Mouse (Mus musculus) heart, adult 2 months (tissue): ENCODE results near the gene Cmc1.
"Not testable (repeated sequence)": the region's sequence is repeated elsewhere in the genome, so short reads cannot be mapped to it uniquely, and the experiment has no call there.

ENCODE experiments used
- CTCF ChIP-seq: fragments of 200-600 bp; IDR thresholded peaks from 2 replicates; pipeline ENCODE4 v1.8.1; 2022; ENCODE audit warnings: antibody characterized with exemption, mild to moderate bottlenecking, moderate library complexity
- EP300 ChIP-seq: fragments of 200-500 bp; IDR thresholded peaks from 2 replicates; pipeline ENCODE4 v1.6.1; 2011; ENCODE audit warnings: low read depth, low read length, control low read depth; ENCODE audit not compliant: insufficient read depth
- POLR2A ChIP-seq: fragments of 200-500 bp; IDR thresholded peaks from 2 replicates; pipeline ENCODE4 v1.6.1; 2011; ENCODE audit warnings: mild to moderate bottlenecking, low read depth, low read length, control low read depth; ENCODE audit not compliant: insufficient read depth

- not testable (repeated sequence) for TF ChIP-seq POLR2A, CTCF, EP300
Observed at GRCm38 (mm10) chr9:118140356-118140755, 9.6 kb downstream of the Cmc1 start.
